Mouse (Mus musculus) megakaryocyte, embryonic 14.5 days (primary cell): ENCODE measurements around the gene Pard3. TPM values are rescaled to one million over a fixed set of nuclear protein-coding genes. Genes with fewer than 3 reads are reported as not detected.

Source experiments
- H3K27me3 ChIP-seq: replicated peaks from 2 replicates; pipeline ENCODE3; 2012; ENCODE audit warnings: inconsistent platforms
- H3K36me3 ChIP-seq: replicated peaks from 2 replicates; pipeline ENCODE3; 2012; ENCODE audit warnings: low read length, inconsistent platforms, mixed read lengths
- H3K4me1 ChIP-seq: 2 replicates; pipeline ENCODE4 v1.6.1; 2012; ENCODE audit warnings: inconsistent platforms
- H3K4me3 ChIP-seq: replicated peaks from 2 replicates; pipeline ENCODE3; 2012; ENCODE audit warnings: moderate library complexity, mild to moderate bottlenecking, inconsistent platforms
- H3K9me3 ChIP-seq: 2 replicates; pipeline ENCODE4 v1.6.1; 2012; ENCODE audit warnings: inconsistent platforms
- FLI1 ChIP-seq: IDR thresholded peaks from 2 replicates; pipeline ENCODE4 v1.6.1; 2012; ENCODE audit warnings: low read length, inconsistent platforms, mixed read lengths
- GATA1 ChIP-seq: IDR thresholded peaks from 3 replicates; pipeline ENCODE4 v1.6.1; 2012; ENCODE audit warnings: mixed read lengths, low read length, inconsistent platforms, borderline replicate concordance
- polyA plus RNA-seq: library from polyadenylated mRNA; stranded (reverse); fragments of >175 nt; gene quantifications from 2 replicates; pipeline ENCODE4 v1.2.3, GENCODE M21; 2012; ENCODE audit warnings: low replicate concordance; ENCODE audit not compliant: insufficient read depth

Gene Pard3
- polyA plus RNA-seq, 1 experiment: not detected

GRCm38 (mm10) chr8:127292307-127292706, 228.6 kb downstream of the Pard3 start:
- Histone ChIP-seq H3K9me3 (no peaks in the 10 kb centered on the region), H3K4me3 (no peak overlapping the region), H3K27me3 (peaks cover 6% of the 10 kb centered on the region), H3K4me1 (no peaks in the 10 kb centered on the region), H3K36me3 (no peaks in the 10 kb centered on the region)
- TF ChIP-seq GATA1: no peak
- no peak for TF ChIP-seq FLI1

DNA sequence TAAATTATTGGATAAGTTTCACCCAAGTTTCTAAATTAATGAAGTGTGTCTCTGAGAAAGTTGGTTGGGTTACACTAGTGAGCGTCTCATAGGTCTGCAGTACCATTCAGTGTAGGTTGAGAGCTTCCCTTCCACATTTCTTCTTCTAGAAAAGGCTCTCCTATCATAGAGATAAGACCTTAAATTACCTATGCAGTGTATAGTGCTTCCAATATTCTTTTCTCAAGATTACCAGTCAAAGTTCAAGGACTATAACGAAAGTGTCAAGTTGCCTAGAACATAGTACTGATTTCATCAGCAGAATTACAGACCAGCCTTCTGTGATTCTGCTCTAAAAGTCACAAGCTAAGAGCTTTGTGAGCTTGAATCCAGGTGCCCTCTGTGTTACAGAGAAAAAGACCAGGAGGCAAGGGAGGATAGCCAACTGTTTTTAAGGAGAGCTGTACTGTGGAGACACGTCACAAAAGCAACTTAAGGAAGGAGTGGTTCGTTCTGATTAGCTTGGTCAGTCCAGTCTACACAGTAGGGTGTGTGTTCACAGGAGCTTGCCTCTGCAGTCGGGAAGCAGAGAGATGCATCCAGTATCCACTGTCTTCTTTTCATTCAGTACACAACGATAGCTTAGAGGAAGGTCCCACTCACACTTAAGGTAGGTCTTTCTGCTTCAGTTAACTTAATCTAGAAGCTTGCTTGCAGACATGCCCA, 229.5 kb downstream of the Pard3 start:
- H3K36me3 ChIP-seq: no peaks in the 10 kb centered on the region
- H3K9me3 ChIP-seq: no peaks in the 10 kb centered on the region
- no peaks in the 10 kb centered on the region for H3K4me1 ChIP-seq
- TF ChIP-seq GATA1: no peak
- no peak for TF ChIP-seq FLI1
- peaks cover 6% of the 10 kb centered on the region for H3K27me3 ChIP-seq
- H3K4me3 ChIP-seq: no peak overlapping the region

GRCm38 (mm10) chr8:127294061-127294460, 230.4 kb downstream of the Pard3 start:
- Histone ChIP-seq H3K9me3 (no peaks in the 10 kb centered on the region), H3K4me1 (no peaks in the 10 kb centered on the region), H3K27me3 (peaks cover 6% of the 10 kb centered on the region), H3K4me3 (no peak overlapping the region), H3K36me3 (no peaks in the 10 kb centered on the region)
- TF ChIP-seq FLI1 (no peak), GATA1 (no peak)

DNA sequence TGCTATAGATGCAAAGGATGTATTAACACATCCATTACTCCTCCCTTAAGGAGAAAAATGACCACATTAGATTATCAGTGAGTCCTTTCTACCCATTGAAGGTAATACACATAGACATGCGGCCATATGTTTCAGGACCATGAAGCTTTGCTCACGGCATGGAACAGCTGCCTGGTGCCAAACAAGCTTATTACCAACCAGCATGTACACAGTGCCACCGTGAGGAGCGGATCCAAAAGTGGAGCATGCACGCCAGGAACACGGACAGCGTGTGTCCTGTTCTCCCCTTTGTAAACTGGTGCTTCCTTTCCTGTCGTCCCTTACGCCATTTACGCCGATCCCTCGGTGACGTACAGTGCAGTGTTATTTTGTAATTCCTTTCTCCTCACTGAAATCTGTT, 232.2 kb downstream of the Pard3 start:
- TF ChIP-seq FLI1 (no peak), GATA1 (no peak)

GRCm38 (mm10) chr8:127300493-127300892, 236.8 kb downstream of the Pard3 start:
- Histone ChIP-seq H3K27me3 (peaks cover 3% of the 10 kb centered on the region), H3K36me3 (no peaks in the 10 kb centered on the region), H3K4me3 (no peak overlapping the region), H3K9me3 (no peaks in the 10 kb centered on the region), H3K4me1 (no peaks in the 10 kb centered on the region)
- no peak for TF ChIP-seq GATA1
- no peak for TF ChIP-seq FLI1

More for the DNA sequence above, 232.2 kb downstream of the Pard3 start:
- peaks cover 6% of the 10 kb centered on the region for H3K27me3 ChIP-seq
- no peaks in the 10 kb centered on the region for H3K36me3 ChIP-seq
- no peak overlapping the region for H3K4me3 ChIP-seq
- H3K4me1 ChIP-seq: no peaks in the 10 kb centered on the region
- no peaks in the 10 kb centered on the region for H3K9me3 ChIP-seq

DNA sequence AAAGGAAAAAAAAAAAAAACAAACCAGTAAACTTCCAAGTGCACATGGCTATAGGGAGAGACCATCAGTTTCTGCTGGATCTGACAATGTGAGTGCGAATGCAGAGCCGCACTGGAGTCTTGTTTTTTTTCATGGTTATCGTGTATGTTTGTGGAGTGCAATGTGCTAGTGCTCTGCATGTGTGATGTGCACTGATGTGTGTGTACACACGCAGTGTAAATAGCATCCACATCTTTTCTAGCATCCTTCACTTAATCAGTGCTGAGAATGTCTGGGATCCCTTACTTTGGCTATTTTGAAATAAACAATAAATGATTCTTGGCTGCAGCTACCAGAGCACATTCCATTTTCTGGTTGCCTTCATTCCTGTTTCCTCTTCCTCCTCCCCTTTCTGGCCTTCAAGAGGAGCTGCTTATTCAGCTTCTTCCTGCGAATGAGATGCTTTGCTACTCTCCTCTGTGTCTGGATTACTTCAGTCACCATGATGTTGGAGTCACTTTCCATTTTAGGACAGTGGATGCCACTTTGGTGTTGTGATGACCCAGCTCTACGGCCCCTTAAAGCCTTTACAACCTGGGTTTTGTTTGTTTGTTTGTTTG, 239.3 kb downstream of the Pard3 start:
- TF ChIP-seq FLI1 (no peak), GATA1 (no peak)
- no peaks in the 10 kb centered on the region for H3K4me1 ChIP-seq
- H3K36me3 ChIP-seq: no peaks in the 10 kb centered on the region
- no peaks in the 10 kb centered on the region for H3K9me3 ChIP-seq
- no peaks in the 10 kb centered on the region for H3K27me3 ChIP-seq
- H3K4me3 ChIP-seq: no peak overlapping the region

GRCm38 (mm10) chr8:127307026-127307425, 243.3 kb downstream of the Pard3 start:
- TF ChIP-seq FLI1: no peak
- no peak for TF ChIP-seq GATA1

DNA sequence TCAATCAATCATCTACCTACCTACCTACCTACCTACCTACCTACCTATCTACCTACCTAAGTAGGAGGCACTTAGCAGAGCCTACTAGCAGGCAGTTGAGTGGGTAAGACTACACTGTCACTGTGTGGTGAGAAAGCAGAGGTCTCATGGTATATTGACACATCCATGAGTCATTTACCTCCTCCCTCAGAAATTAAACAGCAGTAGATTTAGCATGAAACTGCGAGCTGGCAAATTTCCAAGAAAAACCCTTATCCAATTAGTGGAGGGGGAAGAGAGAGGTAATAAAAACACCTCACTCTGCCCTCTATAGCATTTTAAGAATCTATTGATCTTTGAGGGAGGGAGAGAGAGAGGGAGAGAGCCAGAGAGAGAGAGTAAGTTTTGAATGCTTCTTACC, 245.7 kb downstream of the Pard3 start:
- Histone ChIP-seq H3K27me3 (no peaks in the 10 kb centered on the region), H3K4me1 (no peaks in the 10 kb centered on the region), H3K9me3 (no peaks in the 10 kb centered on the region), H3K36me3 (no peaks in the 10 kb centered on the region), H3K4me3 (no peak overlapping the region)
- TF ChIP-seq GATA1: no peak
- no peak for TF ChIP-seq FLI1

More at GRCm38 (mm10) chr8:127307026-127307425, 243.3 kb downstream of the Pard3 start:
- no peaks in the 10 kb centered on the region for H3K9me3 ChIP-seq
- no peaks in the 10 kb centered on the region for H3K36me3 ChIP-seq
- no peaks in the 10 kb centered on the region for H3K27me3 ChIP-seq
- H3K4me3 ChIP-seq: no peak overlapping the region
- no peaks in the 10 kb centered on the region for H3K4me1 ChIP-seq

DNA sequence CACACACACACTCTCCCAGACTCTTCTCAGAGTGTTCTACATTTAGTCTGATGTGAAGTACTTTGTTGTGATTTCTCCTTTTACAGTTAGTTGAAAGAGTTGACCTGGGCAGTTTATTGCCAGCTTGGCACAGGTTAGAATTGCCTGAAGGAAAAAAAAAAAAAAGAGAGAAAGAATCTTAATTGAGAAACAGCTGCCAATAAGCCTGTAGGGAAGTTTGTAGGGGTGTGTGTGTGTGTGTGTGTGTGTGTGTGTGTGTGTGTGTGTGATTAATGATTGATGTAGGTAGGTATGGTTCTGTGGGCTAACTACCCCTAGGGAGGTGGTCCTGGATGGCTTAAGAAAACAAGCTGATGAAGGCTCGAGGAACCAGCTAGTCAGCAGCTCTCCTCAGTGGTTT, 252.1 kb downstream of the Pard3 start:
- H3K27me3 ChIP-seq: peaks cover 13% of the 10 kb centered on the region
- TF ChIP-seq FLI1 (no peak), GATA1 (no peak)
- no peak overlapping the region for H3K4me3 ChIP-seq
- H3K9me3 ChIP-seq: no peaks in the 10 kb centered on the region
- no peaks in the 10 kb centered on the region for H3K36me3 ChIP-seq
- peaks cover 16% of the 10 kb centered on the region for H3K4me1 ChIP-seq

- no peaks in the 10 kb centered on the region for H3K9me3 ChIP-seq
- no peak overlapping the region for H3K4me3 ChIP-seq
- peaks cover 20% of the 10 kb centered on the region for H3K27me3 ChIP-seq
- no peaks in the 10 kb centered on the region for H3K36me3 ChIP-seq
- no peak for TF ChIP-seq GATA1
- peaks cover 16% of the 10 kb centered on the region for H3K4me1 ChIP-seq
These were observed 254.2 kb downstream of the Pard3 start for GRCm38 (mm10) chr8:127317914-127318313.

- Histone ChIP-seq H3K9me3 (no peaks in the 10 kb centered on the region), H3K4me1 (peaks cover 16% of the 10 kb centered on the region), H3K4me3 (no peak overlapping the region), H3K27me3 (peaks cover 20% of the 10 kb centered on the region), H3K36me3 (no peaks in the 10 kb centered on the region)
- no peak for TF ChIP-seq GATA1
- no peak for TF ChIP-seq FLI1
These were observed 254.9 kb downstream of the Pard3 start for GRCm38 (mm10) chr8:127318377-127319159.
